Mouse (Mus musculus): ENCODE results near the gene Vps26a. TPM values are rescaled to one million over a fixed set of nuclear protein-coding genes. Genes with fewer than 3 reads are reported as not detected.

The Vps26a gene
- polyA plus RNA-seq (2014; fragmentation: Illumina TruSeq; extraction: RNeasy Lipid Tissue Mini Kit (QIAGEN cat#74804); ENCODE audit: insufficient read depth, low read depth, low replicate concordance): 33.3 TPM

DNA sequence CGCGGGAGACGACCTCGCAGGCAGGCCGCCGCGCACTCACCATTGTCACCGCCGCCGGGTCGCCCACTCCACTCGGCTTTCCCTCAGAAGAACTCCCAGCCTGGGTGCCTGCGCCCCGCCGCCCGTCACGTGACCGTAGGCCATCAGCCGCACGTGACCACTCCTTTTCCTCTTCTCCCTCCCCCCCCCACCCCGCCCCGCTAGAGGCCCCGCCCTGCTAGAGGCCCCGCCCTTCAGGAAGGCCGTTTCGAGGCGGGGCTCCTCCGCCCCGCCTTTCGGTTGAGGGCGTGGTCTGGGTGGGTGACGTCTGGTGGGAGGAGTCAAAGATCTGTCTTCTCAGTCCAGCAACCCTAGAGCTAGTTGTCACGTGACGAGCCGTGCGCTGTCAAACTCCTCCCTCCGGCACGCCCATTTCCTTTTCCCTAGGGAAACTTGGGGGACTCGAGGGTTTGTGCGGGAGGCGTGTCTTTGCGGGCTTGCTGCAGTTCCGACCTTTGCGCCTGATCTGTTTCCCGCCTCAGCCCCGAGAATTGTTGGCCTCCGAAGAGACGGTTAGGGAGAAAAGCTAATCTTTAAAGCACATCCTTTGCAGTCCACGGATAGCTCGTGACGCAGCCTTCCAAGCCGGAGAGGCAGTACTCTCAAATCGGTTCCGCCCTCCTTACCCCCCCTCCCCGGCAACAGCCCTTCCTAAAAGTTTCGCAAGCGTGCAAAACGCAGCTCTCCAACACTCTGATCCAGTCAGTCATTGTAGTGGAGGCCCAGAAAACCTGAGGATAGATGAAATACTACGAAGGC, at the start of gene Vps26a:
Gene Vps26a (minus strand): TSS at position 188 of the 798 bp plus-strand sequence.

DNA sequence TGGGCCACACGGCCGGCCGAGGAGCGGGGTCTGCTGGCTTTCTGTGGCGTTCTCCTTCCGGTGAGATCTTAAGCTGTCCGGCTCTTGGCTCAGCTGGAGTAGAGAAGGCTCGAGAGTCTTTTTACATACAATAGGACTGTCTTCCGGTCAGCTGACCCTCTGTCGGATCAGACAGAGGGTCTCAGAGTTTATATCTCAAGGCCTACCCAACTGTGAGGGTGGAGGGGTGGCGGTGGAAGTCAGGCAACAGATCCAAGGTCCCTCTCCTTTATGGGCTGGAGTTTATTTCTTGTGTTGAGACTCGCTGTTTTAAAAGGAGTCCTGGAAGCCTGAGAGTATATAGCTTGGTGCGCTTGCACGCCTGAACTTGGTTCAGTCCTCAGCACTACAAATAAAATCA, 40.7 kb upstream of the Vps26a start, which contains the start of gene Srgn:
Gene Srgn (minus strand): TSS at position 101 of the 400 bp plus-strand sequence.

DNA sequence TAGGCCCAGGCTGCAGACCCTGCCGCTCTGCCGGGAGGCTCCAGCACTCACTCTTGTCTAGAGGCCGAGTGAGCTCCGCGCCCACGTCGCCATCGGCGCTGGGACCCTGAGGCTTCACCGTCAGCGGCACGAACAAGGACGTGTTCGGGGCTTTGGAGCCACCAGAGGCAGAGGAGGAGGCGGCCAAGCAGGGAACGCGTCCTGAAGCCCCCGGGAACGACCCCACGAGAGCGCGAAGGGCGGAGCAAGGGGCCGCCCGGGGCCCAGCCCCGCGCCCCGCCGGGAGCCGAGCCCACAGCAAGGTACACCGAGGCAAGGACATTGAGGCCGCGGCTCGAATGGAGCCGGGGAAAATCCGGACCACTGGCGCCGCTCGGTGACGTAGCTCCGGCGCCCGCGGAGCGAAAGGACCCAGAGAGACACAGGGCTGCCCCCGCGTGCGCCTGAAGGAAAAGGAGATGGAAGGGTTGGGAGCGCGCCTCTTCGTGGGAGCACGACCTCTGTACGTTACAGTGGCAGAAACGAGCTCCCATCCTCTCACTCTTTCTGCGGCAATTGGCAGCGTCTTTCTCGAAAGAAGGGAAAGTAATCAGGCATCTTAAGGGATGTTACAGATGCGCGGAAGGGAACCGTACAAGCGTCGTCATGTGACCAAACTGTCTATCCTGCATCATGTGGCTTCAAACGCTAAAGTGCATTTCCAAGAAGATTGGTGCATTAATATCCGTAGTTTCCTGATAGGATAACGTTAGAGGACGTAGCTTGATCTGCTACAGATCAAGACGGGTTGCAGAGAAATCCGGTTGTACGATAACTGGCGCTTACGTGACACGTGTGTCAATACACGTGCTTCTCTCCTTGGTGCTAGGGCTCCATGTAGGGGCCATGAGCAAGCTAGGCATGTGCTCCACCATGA, 37.0 kb downstream of the Vps26a start, which contains the start of the genes 4930507D05Rik and Supv3l1:
Gene 4930507D05Rik (plus strand): TSS at position 126 of the 916 bp plus-strand sequence.
Gene Supv3l1 (minus strand): TSS at position 375 of the 916 bp plus-strand sequence.

DNA sequence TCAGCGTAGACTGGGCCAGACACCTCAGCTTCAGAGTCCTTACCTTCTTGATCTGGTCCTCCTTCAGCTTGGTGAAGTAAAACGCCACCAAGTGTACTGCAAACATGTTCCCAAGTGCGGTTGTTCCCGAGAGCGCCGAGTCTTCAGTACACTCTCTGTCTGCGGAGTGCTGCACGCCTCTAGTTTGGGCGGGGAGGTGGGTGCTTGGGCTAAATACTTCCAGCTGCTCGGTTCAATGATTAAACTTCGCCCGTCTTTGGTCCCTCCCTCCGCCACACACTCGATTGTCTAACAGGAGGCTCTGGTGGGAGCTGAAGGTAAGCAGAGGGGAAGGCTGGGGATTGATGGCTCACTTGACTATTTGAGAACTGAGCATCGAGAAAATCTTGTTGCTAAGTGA, 64.3 kb downstream of the Vps26a start, which contains the start of gene Hkdc1:
Gene Hkdc1 (minus strand): TSS at position 237 of the 400 bp plus-strand sequence.

Other genes with a start within 250 kb of the Vps26a start
- 0.10 TPM for gene Tacr2, start 234.4 kb downstream of the Vps26a start, polyA plus RNA-seq (2014; fragmentation: Illumina TruSeq; extraction: RNeasy Lipid Tissue Mini Kit (QIAGEN cat#74804); ENCODE audit: insufficient read depth, low read depth, low replicate concordance)
- 17.9 TPM for gene Hk1, start 106.9 kb downstream of the Vps26a start, polyA plus RNA-seq (2014; fragmentation: Illumina TruSeq; extraction: RNeasy Lipid Tissue Mini Kit (QIAGEN cat#74804); ENCODE audit: insufficient read depth, low read depth, low replicate concordance)
- 3.0 TPM for gene Hkdc1, start 64.3 kb downstream of the Vps26a start, polyA plus RNA-seq (2014; fragmentation: Illumina TruSeq; extraction: RNeasy Lipid Tissue Mini Kit (QIAGEN cat#74804); ENCODE audit: insufficient read depth, low read depth, low replicate concordance)
- not detected for gene 4930507D05Rik, start 37.3 kb downstream of the Vps26a start, polyA plus RNA-seq (2014; fragmentation: Illumina TruSeq; extraction: RNeasy Lipid Tissue Mini Kit (QIAGEN cat#74804); ENCODE audit: insufficient read depth, low read depth, low replicate concordance)
- 8.4 TPM for gene Supv3l1, start 37.1 kb downstream of the Vps26a start, polyA plus RNA-seq (2014; fragmentation: Illumina TruSeq; extraction: RNeasy Lipid Tissue Mini Kit (QIAGEN cat#74804); ENCODE audit: insufficient read depth, low read depth, low replicate concordance)
- gene Srgn, start 40.6 kb upstream of the Vps26a start, polyA plus RNA-seq (2014; fragmentation: Illumina TruSeq; extraction: RNeasy Lipid Tissue Mini Kit (QIAGEN cat#74804); ENCODE audit: insufficient read depth, low read depth, low replicate concordance): 199 TPM
- 24.5 TPM for gene Kif1bp, start 91.7 kb upstream of the Vps26a start, polyA plus RNA-seq (2014; fragmentation: Illumina TruSeq; extraction: RNeasy Lipid Tissue Mini Kit (QIAGEN cat#74804); ENCODE audit: insufficient read depth, low read depth, low replicate concordance)
- 16.6 TPM for gene Ddx21, start 115.5 kb upstream of the Vps26a start, polyA plus RNA-seq (2014; fragmentation: Illumina TruSeq; extraction: RNeasy Lipid Tissue Mini Kit (QIAGEN cat#74804); ENCODE audit: insufficient read depth, low read depth, low replicate concordance)
- gene Ddx50, start 164.4 kb upstream of the Vps26a start, polyA plus RNA-seq (2014; fragmentation: Illumina TruSeq; extraction: RNeasy Lipid Tissue Mini Kit (QIAGEN cat#74804); ENCODE audit: insufficient read depth, low read depth, low replicate concordance): 53.1 TPM
- gene Stox1, start 239.3 kb upstream of the Vps26a start, polyA plus RNA-seq (2014; fragmentation: Illumina TruSeq; extraction: RNeasy Lipid Tissue Mini Kit (QIAGEN cat#74804); ENCODE audit: insufficient read depth, low read depth, low replicate concordance): 3.1 TPM